Mouse (Mus musculus) CH12.LX (cell line): ENCODE measurements around the gene Cd3d. TPM values are rescaled to one million over a fixed set of nuclear protein-coding genes. Genes with fewer than 3 reads are reported as not detected.
A peak's percentile ranks its signal among the peaks of the same experiment; 100 is the strongest.

Source experiments
- DNase-seq: peaks from one replicate; pipeline ENCODE4 v3.0.0-alpha.2; 2013; ENCODE audit errors: extremely low read depth
- H3K27ac ChIP-seq: 2 replicates; pipeline ENCODE4 v1.5.1; 2012; ENCODE audit warnings: low read depth, mild to moderate bottlenecking, control low read depth, moderate library complexity; ENCODE audit not compliant: insufficient read depth
- H3K27me3 ChIP-seq: replicated peaks from 2 replicates; pipeline ENCODE3; 2012; ENCODE audit warnings: inconsistent platforms
- H3K36me3 ChIP-seq, 2 experiments: replicated peaks in 1 of 2; 2 replicates each; pipeline versions ENCODE3 to v1.6.1; 2012; ENCODE audit warnings: inconsistent platforms in 1 of 2, low read length in 1 of 2, mild to moderate bottlenecking in 1 of 2, mixed read lengths in 1 of 2, moderate library complexity in 1 of 2; ENCODE audit not compliant: control insufficient read depth in 1 of 2, insufficient read depth in 1 of 2
- H3K4me1 ChIP-seq, 2 experiments: 2 replicates each; pipeline ENCODE4 v1.6.1; 2012; ENCODE audit warnings: inconsistent platforms in 1 of 2, moderate library complexity in 1 of 2; ENCODE audit not compliant: insufficient read depth in 2 of 2, control insufficient read depth in 1 of 2
- H3K4me2 ChIP-seq: 2 replicates; pipeline ENCODE4 v1.6.1; 2012; ENCODE audit warnings: low read depth, mild to moderate bottlenecking, control low read depth; ENCODE audit not compliant: poor library complexity, insufficient read depth, severe bottlenecking
- H3K4me3 ChIP-seq, 3 experiments: fragments of 150-350 bp in 1 of 3; sonication (generic) in 1 of 3; replicated peaks in 1 of 3; 2 replicates each; pipeline versions ENCODE3 to v1.5.1; 2011 to 2012; ENCODE audit warnings: low read depth in 2 of 3, low read length in 2 of 3, mild to moderate bottlenecking in 2 of 3, moderate library complexity in 2 of 3, control low read depth in 1 of 3, improper control_type of control experiment in 1 of 3, inconsistent platforms in 1 of 3, mixed read lengths in 1 of 3; ENCODE audit not compliant: poor library complexity in 1 of 3
- H3K79me2 ChIP-seq: replicated peaks from 2 replicates; pipeline ENCODE4 v1.6.1; 2012; ENCODE audit warnings: mild to moderate bottlenecking, moderate library complexity; ENCODE audit not compliant: control insufficient read depth, poor library complexity, insufficient read depth, severe bottlenecking; ENCODE audit errors: extremely low read depth
- H3K9ac ChIP-seq: 2 replicates; pipeline ENCODE4 v1.6.1; 2012; ENCODE audit warnings: low read depth, mild to moderate bottlenecking, control low read depth, moderate library complexity; ENCODE audit not compliant: insufficient read depth
- H3K9me3 ChIP-seq: replicated peaks from 2 replicates; pipeline ENCODE3; 2012; ENCODE audit warnings: low read length, inconsistent platforms, mixed read lengths
- BHLHE40 ChIP-seq: IDR thresholded peaks from 2 replicates; pipeline ENCODE4 v1.6.1; 2011; ENCODE audit warnings: mild to moderate bottlenecking, low read depth, low read length, improper control_type of control experiment
- CHD1 ChIP-seq: IDR thresholded peaks from 2 replicates; pipeline ENCODE4 v1.6.1; 2012; ENCODE audit warnings: low read depth, low read length, improper control_type of control experiment, inconsistent platforms
- CHD2 ChIP-seq: IDR thresholded peaks from 2 replicates; pipeline ENCODE4 v1.6.1; 2011; ENCODE audit warnings: low read length, improper control_type of control experiment
- CTCF ChIP-seq, 2 experiments: IDR thresholded peaks in 1 of 2; conservative IDR thresholded peaks in 1 of 2; 2 replicates each; pipeline ENCODE4 v1.5.1; 2011 to 2012; ENCODE audit warnings: low read depth in 2 of 2, low read length in 2 of 2, improper control_type of control experiment in 1 of 2, inconsistent platforms in 1 of 2, mild to moderate bottlenecking in 1 of 2, moderate library complexity in 1 of 2
- E2F4 ChIP-seq: IDR thresholded peaks from 2 replicates; pipeline ENCODE4 v1.6.1; 2011; ENCODE audit warnings: low read depth, low read length, improper control_type of control experiment; ENCODE audit not compliant: insufficient replicate concordance
- ELF1 ChIP-seq: IDR thresholded peaks from 2 replicates; pipeline ENCODE4 v1.6.1; 2014; ENCODE audit warnings: low read depth, mild to moderate bottlenecking, inconsistent platforms, low read length, improper control_type of control experiment
- EP300 ChIP-seq: IDR thresholded peaks from 2 replicates; pipeline ENCODE4 v1.6.1; 2011; ENCODE audit warnings: low read length, improper control_type of control experiment
- ETS1 ChIP-seq: conservative IDR thresholded peaks from 2 replicates; pipeline ENCODE4 v1.6.1; 2012; ENCODE audit warnings: low read depth, mild to moderate bottlenecking, inconsistent platforms, low read length, improper control_type of control experiment, moderate library complexity
- GABPA ChIP-seq: IDR thresholded peaks from 2 replicates; pipeline ENCODE4 v1.6.1; 2012; ENCODE audit warnings: low read depth, low read length, improper control_type of control experiment, inconsistent platforms; ENCODE audit not compliant: insufficient replicate concordance
- HCFC1 ChIP-seq: IDR thresholded peaks from 2 replicates; pipeline ENCODE4 v1.6.1; 2012; ENCODE audit warnings: low read depth, mild to moderate bottlenecking, inconsistent platforms, low read length, improper control_type of control experiment
- IRF4 ChIP-seq: IDR thresholded peaks from 2 replicates; pipeline ENCODE4 v1.6.1; 2014; ENCODE audit warnings: low read depth, mild to moderate bottlenecking, inconsistent platforms, low read length, improper control_type of control experiment
- JUN ChIP-seq: IDR thresholded peaks from 2 replicates; pipeline ENCODE4 v1.6.1; 2011; ENCODE audit warnings: low read depth, mild to moderate bottlenecking, low read length, improper control_type of control experiment, moderate library complexity; ENCODE audit not compliant: insufficient read depth
- JUND ChIP-seq: conservative IDR thresholded peaks from 2 replicates; pipeline ENCODE4 v1.6.1; 2011; ENCODE audit warnings: low read depth, low read length, improper control_type of control experiment
- KAT2A ChIP-seq: IDR thresholded peaks from 2 replicates; pipeline ENCODE4 v1.6.1; 2012; ENCODE audit warnings: low read length, improper control_type of control experiment, inconsistent platforms; ENCODE audit not compliant: insufficient replicate concordance
- MAFK ChIP-seq: IDR thresholded peaks from 2 replicates; pipeline ENCODE4 v1.6.1; 2011; ENCODE audit warnings: low read length, improper control_type of control experiment; ENCODE audit not compliant: insufficient replicate concordance
- MAX ChIP-seq: IDR thresholded peaks from 2 replicates; pipeline ENCODE4 v1.6.1; 2011; ENCODE audit warnings: low read length, improper control_type of control experiment
- MAZ ChIP-seq: IDR thresholded peaks from 2 replicates; pipeline ENCODE4 v1.6.1; 2012; ENCODE audit warnings: low read depth, mild to moderate bottlenecking, inconsistent platforms, low read length, improper control_type of control experiment, moderate library complexity
- MEF2A ChIP-seq: IDR thresholded peaks from 2 replicates; pipeline ENCODE4 v1.6.1; 2014; ENCODE audit warnings: low read depth, mild to moderate bottlenecking, inconsistent platforms, low read length, improper control_type of control experiment, borderline replicate concordance
- MXI1 ChIP-seq: IDR thresholded peaks from 2 replicates; pipeline ENCODE4 v1.6.1; 2011; ENCODE audit warnings: mild to moderate bottlenecking, low read depth, low read length, improper control_type of control experiment
- MYC ChIP-seq: IDR thresholded peaks from 2 replicates; pipeline ENCODE4 v1.6.1; 2011; ENCODE audit warnings: low read depth, mild to moderate bottlenecking, improper control_type of control experiment, low read length
- NELFE ChIP-seq: IDR thresholded peaks from 2 replicates; pipeline ENCODE4 v1.6.1; 2011; ENCODE audit warnings: low read depth, low read length, improper control_type of control experiment
- NRF1 ChIP-seq: IDR thresholded peaks from 2 replicates; pipeline ENCODE4 v1.6.1; 2014; ENCODE audit warnings: low read depth, mild to moderate bottlenecking, inconsistent platforms, low read length, improper control_type of control experiment, moderate library complexity
- PAX5 ChIP-seq: IDR thresholded peaks from 2 replicates; pipeline ENCODE4 v1.6.1; 2012; ENCODE audit warnings: low read length, inconsistent platforms, mixed read lengths
- POLR2A ChIP-seq: IDR thresholded peaks from 2 replicates; pipeline ENCODE4 v1.6.1; 2011; ENCODE audit warnings: low read depth, mild to moderate bottlenecking, improper control_type of control experiment, low read length
- POLR2AphosphoS2 ChIP-seq: IDR thresholded peaks from 2 replicates; pipeline ENCODE4 v1.6.1; 2011; ENCODE audit warnings: low read depth, low read length, improper control_type of control experiment
- RAD21 ChIP-seq: IDR thresholded peaks from 2 replicates; pipeline ENCODE4 v1.6.1; 2011; ENCODE audit warnings: low read depth, mild to moderate bottlenecking, low read length, improper control_type of control experiment, moderate library complexity
- RCOR1 ChIP-seq: conservative IDR thresholded peaks from 2 replicates; pipeline ENCODE4 v1.6.1; 2012; ENCODE audit warnings: low read depth, mild to moderate bottlenecking, inconsistent platforms, low read length, improper control_type of control experiment
- SIN3A ChIP-seq: IDR thresholded peaks from 2 replicates; pipeline ENCODE4 v1.6.1; 2012; ENCODE audit warnings: low read length, improper control_type of control experiment, inconsistent platforms
- SMC3 ChIP-seq: IDR thresholded peaks from 2 replicates; pipeline ENCODE4 v1.6.1; 2011; ENCODE audit warnings: low read depth, low read length, improper control_type of control experiment
- TBP ChIP-seq: conservative IDR thresholded peaks from 2 replicates; pipeline ENCODE4 v1.6.1; 2011; ENCODE audit warnings: low read depth, low read length, improper control_type of control experiment
- TCF12 ChIP-seq: IDR thresholded peaks from 2 replicates; pipeline ENCODE4 v1.6.1; 2014; ENCODE audit warnings: low read depth, mild to moderate bottlenecking, inconsistent platforms, low read length, improper control_type of control experiment
- UBTF ChIP-seq: IDR thresholded peaks from 2 replicates; pipeline ENCODE4 v1.6.1; 2012; ENCODE audit warnings: low read depth, mild to moderate bottlenecking, inconsistent platforms, low read length, improper control_type of control experiment, moderate library complexity
- USF1 ChIP-seq: IDR thresholded peaks from 2 replicates; pipeline ENCODE4 v1.6.1; 2014; ENCODE audit warnings: low read depth, mild to moderate bottlenecking, inconsistent platforms, low read length, improper control_type of control experiment
- USF2 ChIP-seq: conservative IDR thresholded peaks from 2 replicates; pipeline ENCODE4 v1.6.1; 2011; ENCODE audit warnings: low read depth, low read length, improper control_type of control experiment
- ZC3H11A ChIP-seq: IDR thresholded peaks from 2 replicates; pipeline ENCODE4 v1.6.1; 2012; ENCODE audit warnings: low read depth, mild to moderate bottlenecking, inconsistent platforms, low read length, improper control_type of control experiment
- ZKSCAN1 ChIP-seq: IDR thresholded peaks from 2 replicates; pipeline ENCODE4 v1.6.1; 2012; ENCODE audit warnings: low read depth, inconsistent platforms, low read length, improper control_type of control experiment, borderline replicate concordance
- ZMIZ1 ChIP-seq: IDR thresholded peaks from 2 replicates; pipeline ENCODE4 v1.6.1; 2012; ENCODE audit warnings: low read depth, mild to moderate bottlenecking, inconsistent platforms, low read length, improper control_type of control experiment
- ZNF384 ChIP-seq: IDR thresholded peaks from 2 replicates; pipeline ENCODE4 v1.6.1; 2012; ENCODE audit warnings: low read depth, low read length, improper control_type of control experiment, inconsistent platforms
- dilution Hi-C: fragments of 300-500 bp; cut with MboI; formaldehyde crosslinking; loops from 2 replicates; pipeline ENCODE4 v1.14.3; 2020; ENCODE audit warnings: low sequenced_read_pairs; ENCODE audit not compliant: extremely low pct_unique_long_range_greater_than_20kb, extremely low pct_ligation_motif_present
- in situ Hi-C: fragments of 300-500 bp; cut with MboI; formaldehyde crosslinking; loops from 3 replicates; pipeline ENCODE4 v1.14.3; 2019; ENCODE audit warnings: low sequenced_read_pairs, low pct_ligation_motif_present, low pct_unique_long_range_greater_than_20kb, mixed read lengths
- polyA plus RNA-seq: library from polyadenylated mRNA; unstranded; fragments of >175 nt; gene quantifications from 2 replicates; pipeline ENCODE4 v1.2.1, GENCODE M21; 2012; ENCODE audit warnings: low read depth; ENCODE audit not compliant: insufficient read length
- total RNA-seq, 2 experiments: library from RNA; depleted of rRNA; stranded (reverse); fragments of 300-350 nt in 1 of 2; fragments of >200 nt in 1 of 2; gene quantifications; 2 replicates each; pipeline ENCODE4 v1.2.3; 2012 to 2014

Cd3d gene
- total and polyA plus RNA-seq, 3 experiments, result 0.27 to 5.5 (median 2.6) TPM

- H3K9ac ChIP-seq, result peak overlapping the region; percentile 87
- no peaks in the 10 kb centered on the region for H3K9me3 ChIP-seq
- dilution Hi-C loops (no loop called here), in situ Hi-C loops (no loop called here)
- H3K4me3 ChIP-seq, result peak overlapping the region; percentile 42 to 58 (median 54)
- H3K79me2 ChIP-seq, result no peaks in the 10 kb centered on the region
- H3K27ac ChIP-seq, result peak overlapping the region; percentile 86
- no peaks in the 10 kb centered on the region for H3K36me3 ChIP-seq
- DNase-seq, result peak; percentile 94
- peaks cover 14 to 23% of the 10 kb centered on the region in 2 experiments for H3K4me1 ChIP-seq
- H3K4me2 ChIP-seq, result peak overlapping the region; percentile 54
- H3K27me3 ChIP-seq, result no peaks in the 10 kb centered on the region
- TF ChIP-seq TCF12, result peak; percentile 58; the same call in 1 of the 2 replicates
- no peak; the same call in 1 of the 2 replicates for TF ChIP-seq CHD2
- no peak for TF ChIP-seq BHLHE40
- TF ChIP-seq USF2, result no peak
- 0 out of 2 replicates have a peak, but pooled peaks have one; percentile 3 for TF ChIP-seq MAFK
- TF ChIP-seq MXI1, result peak; percentile 53; the same call in 1 of the 2 replicates
- peak; percentile 74 for TF ChIP-seq ETS1
- TF ChIP-seq TBP, result peak; percentile 74; the same call in 1 of the 2 replicates
- TF ChIP-seq NELFE, result no peak
- no peak for TF ChIP-seq SMC3
- no peak for TF ChIP-seq CHD1
- no peak for TF ChIP-seq MYC
- no peak for TF ChIP-seq ZNF384
- TF ChIP-seq PAX5, result no peak
- TF ChIP-seq KAT2A, result no peak
- no peak for TF ChIP-seq ZC3H11A
- TF ChIP-seq MAZ, result no peak
- no peak for TF ChIP-seq USF1
- TF ChIP-seq ZKSCAN1, result no peak
- TF ChIP-seq SIN3A, result no peak
- no peak for TF ChIP-seq CTCF (conservative IDR thresholded peaks at IDR 0.05 in 1 of 2, IDR thresholded peaks at IDR 0.05 in 1 of 2; ENCODE audit: low read depth in 2 of 2, low read length in 2 of 2)
- TF ChIP-seq RCOR1, result no peak
- peak; percentile 85 for TF ChIP-seq MAX
- no peak for TF ChIP-seq RAD21
- TF ChIP-seq MEF2A, result peak; percentile 50
- TF ChIP-seq ZMIZ1, result no peak
- no peak for TF ChIP-seq POLR2AphosphoS2
- peak; percentile 90 for TF ChIP-seq ELF1
- peak; percentile 50 for TF ChIP-seq JUN
- TF ChIP-seq EP300, result no peak
- TF ChIP-seq GABPA, result no peak
- TF ChIP-seq POLR2A, result peak; percentile 75
- TF ChIP-seq IRF4, result no peak; the same call in 1 of the 2 replicates
- TF ChIP-seq UBTF, result no peak
- no peak for TF ChIP-seq E2F4
- TF ChIP-seq NRF1, result no peak
- TF ChIP-seq HCFC1, result peak; percentile 65
- no peak; the same call in 1 of the 2 replicates for TF ChIP-seq JUND
Measured at GRCm38 (mm10) chr9:44986242-44986781, 4.7 kb downstream of the Cd3d start.
